Mouse (Mus musculus): ENCODE measurements around the gene Gm48551. TPM values are rescaled to one million over a fixed set of nuclear protein-coding genes. Genes with fewer than 3 reads are reported as not detected.

Gm48551 gene
- polyA plus RNA-seq, 1 experiment from 2014 or later, result 8.8 TPM

DNA sequence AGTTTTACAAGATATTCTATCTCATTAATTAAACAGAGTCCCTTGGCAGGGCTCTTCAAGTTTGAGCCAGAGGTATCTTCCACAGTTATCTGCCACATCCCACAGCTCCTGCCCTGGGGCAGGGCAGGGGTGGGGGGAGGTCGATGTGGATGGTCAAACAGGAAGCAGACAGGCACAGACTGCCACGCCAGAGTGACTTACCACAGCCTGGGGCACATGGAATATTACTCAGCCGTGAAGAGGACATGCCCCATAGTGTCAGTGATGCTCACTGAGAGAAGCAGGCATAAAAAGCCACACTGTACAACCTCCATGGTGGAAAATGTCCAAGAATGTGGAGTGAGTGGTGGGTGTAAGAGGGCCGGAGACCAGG lies 39.1 kb upstream of the Gm48551 start:
- Histone ChIP-seq H3K9ac (replicated peaks; ENCODE audit: low read depth, low read length) (no peak overlapping the region), H3K27me3 (replicated peaks; ENCODE audit: control insufficient read depth, insufficient read depth, low read length) (peaks cover 38% of the 10 kb centered on the region), H3K4me2 (ENCODE audit: low read length) (no peak overlapping the region), H3K4me3 (replicated peaks; ENCODE audit: low read length) (no peak overlapping the region), H3K9me3 (ENCODE audit: control insufficient read depth, low read length) (no peaks in the 10 kb centered on the region), H3K4me1 (replicated peaks; ENCODE audit: control insufficient read depth, insufficient read depth, low read length) (peaks cover 24% of the 10 kb centered on the region), H3K27ac (ENCODE audit: low read length) (no peak overlapping the region), H3K36me3 (ENCODE audit: control insufficient read depth, insufficient read depth) (no peaks in the 10 kb centered on the region)
- 86% methylated on average over 4 of the region's 4 CpGs for WGBS
- no peak for ATAC-seq

DNA sequence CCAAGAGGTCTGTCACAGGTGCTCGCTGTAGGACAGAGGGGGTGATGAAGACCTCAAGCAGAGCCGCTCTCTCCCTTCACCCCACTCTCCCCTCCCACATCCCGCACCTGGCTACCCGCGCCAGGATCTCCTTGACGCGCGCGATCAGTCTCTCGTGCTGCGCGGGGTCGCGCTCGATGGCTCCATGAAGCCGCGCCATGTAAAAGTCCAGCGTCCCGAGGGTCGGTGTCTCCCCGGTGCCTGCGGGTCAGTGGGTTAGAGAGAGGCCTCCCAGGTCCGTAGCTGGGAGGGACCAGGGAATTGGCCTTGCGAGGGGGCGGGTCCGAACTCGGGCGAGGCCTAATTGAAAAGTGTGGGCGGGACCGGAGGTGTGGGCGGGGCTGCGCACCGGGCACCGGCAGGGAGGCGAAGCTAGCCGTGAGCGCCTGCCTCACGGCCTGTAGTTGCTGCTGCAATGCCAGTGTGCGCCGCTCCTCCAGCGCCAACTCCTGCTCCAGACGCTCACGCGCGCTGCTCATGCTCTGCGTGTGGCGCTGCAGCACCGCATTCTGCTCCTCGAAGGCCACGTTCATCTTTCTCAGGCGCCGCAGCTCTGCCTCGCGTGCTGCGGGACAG lies 37.7 kb upstream of the Gm48551 start:
- Histone ChIP-seq H3K4me1 (replicated peaks; ENCODE audit: control insufficient read depth, insufficient read depth, low read length) (peaks cover 28% of the 10 kb centered on the region), H3K4me3 (replicated peaks; ENCODE audit: low read length) (peak overlapping the region; percentile 37), H3K9ac (replicated peaks; ENCODE audit: low read depth, low read length) (peak overlapping the region; percentile 45), H3K4me2 (ENCODE audit: low read length) (peak overlapping the region; percentile 59), H3K36me3 (ENCODE audit: control insufficient read depth, insufficient read depth) (no peaks in the 10 kb centered on the region), H3K27ac (ENCODE audit: low read length) (no peak overlapping the region), H3K27me3 (replicated peaks; ENCODE audit: control insufficient read depth, insufficient read depth, low read length) (peaks cover 34% of the 10 kb centered on the region), H3K9me3 (ENCODE audit: control insufficient read depth, low read length) (no peaks in the 10 kb centered on the region)
- WGBS, result 9% methylated on average over 53 of the region's 55 CpGs
- no peak for ATAC-seq

DNA sequence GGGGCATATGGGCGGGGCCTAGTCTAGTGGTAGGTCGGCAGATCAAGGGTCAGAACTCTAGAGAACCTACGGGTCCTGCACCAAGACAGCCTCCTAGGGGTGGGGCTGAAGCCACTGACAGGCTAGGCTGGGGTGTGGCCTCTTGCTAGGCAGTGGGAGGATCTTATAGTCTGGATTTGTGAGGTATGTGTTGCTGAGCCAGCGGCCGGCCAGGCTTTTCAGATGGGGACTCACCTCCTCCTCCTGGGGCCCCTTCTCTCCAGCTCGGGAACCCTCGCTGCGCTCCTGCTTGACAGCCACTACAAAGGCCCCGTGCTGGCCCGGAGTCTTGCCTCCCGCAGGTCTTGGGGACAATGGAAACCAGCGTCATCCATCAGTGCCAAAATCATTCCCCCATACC lies 35.1 kb upstream of the Gm48551 start:
- 5% methylated on average over 12 of the region's 12 CpGs for WGBS
- Histone ChIP-seq H3K27ac (ENCODE audit: low read length) (no peak overlapping the region), H3K9ac (replicated peaks; ENCODE audit: low read depth, low read length) (no peak overlapping the region; the same call in 1 of the 2 replicates)

DNA sequence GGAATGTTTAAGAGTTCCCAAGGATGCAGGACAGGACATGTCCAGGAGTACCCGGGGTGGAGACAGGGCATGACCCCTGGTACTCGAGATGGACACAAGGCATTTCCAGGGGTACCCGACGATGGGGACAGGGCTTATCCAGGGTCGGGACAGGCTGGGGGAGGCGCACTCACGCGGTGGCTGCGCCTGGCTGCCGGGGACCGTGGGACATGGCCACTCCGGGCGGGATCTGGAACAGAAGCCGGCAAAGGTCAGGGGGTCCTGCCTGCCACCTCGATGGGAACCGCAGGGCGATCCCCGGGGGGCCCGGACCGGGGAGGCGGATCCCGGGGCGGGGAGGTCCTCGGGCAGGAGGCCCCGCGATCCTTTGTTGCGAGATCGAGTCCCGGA lies 34.3 kb upstream of the Gm48551 start:
- ATAC-seq, result peak; percentile 21

More for the DNA sequence above, 35.1 kb upstream of the Gm48551 start:
- Histone ChIP-seq H3K36me3 (ENCODE audit: control insufficient read depth, insufficient read depth) (no peaks in the 10 kb centered on the region), H3K9me3 (ENCODE audit: control insufficient read depth, low read length) (no peaks in the 10 kb centered on the region), H3K4me2 (ENCODE audit: low read length) (peak overlapping the region; percentile 95), H3K27me3 (replicated peaks; ENCODE audit: control insufficient read depth, insufficient read depth, low read length) (peaks cover 12% of the 10 kb centered on the region), H3K4me3 (replicated peaks; ENCODE audit: low read length) (peak overlapping the region; percentile 70), H3K4me1 (replicated peaks; ENCODE audit: control insufficient read depth, insufficient read depth, low read length) (peaks cover 22% of the 10 kb centered on the region)
- ATAC-seq, result no peak

DNA sequence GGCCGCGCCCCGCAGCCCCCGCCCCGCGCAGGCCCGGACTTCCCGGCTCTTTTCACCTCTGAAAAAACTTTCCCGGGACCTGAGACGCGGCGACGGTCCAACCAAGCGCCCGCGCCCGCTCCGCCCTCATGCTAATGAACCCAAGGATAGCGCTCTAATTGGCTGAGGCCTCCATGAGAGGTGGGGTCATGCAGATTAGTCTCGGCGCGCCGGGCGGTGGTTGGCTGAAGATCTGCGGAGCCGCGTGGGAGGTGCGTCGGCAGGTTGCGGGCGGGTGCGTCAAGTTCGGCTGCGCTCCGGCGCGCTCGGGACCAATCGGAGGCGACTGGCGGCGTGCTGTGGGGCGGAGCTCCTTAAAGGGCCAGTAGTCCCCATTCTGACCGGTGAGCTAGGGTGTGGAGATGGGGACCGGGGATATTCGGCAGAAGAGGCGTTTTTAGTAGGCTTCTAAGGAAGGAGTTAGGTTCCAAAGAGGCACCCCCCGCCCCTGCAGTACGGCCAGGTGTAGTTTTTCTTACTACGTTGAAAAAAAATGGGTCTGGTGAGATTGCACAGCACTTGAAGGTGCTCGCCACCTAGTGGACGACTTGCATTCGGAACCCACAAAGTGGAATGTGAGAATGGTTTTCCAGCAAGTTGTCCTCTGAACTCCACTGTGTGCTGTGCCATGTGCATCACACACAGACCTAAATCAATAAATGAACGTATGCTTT lies 33.8 kb upstream of the Gm48551 start, which contains the start of gene Hmg20b:
TSS of gene Hmg20b (minus strand) at position 130 of the 713 bp plus-strand sequence.
- under 1% methylated on average over 54 of the region's 54 CpGs for WGBS
- Histone ChIP-seq H3K27ac (ENCODE audit: low read length) (peak within 1 kb of the TSS; percentile 58; the same call in 1 of the 2 replicates), H3K27me3 (replicated peaks; ENCODE audit: control insufficient read depth, insufficient read depth, low read length) (peaks cover 2% of the 10 kb centered on the region; the same call in 1 of the 2 replicates), H3K9me3 (ENCODE audit: control insufficient read depth, low read length) (no peaks in the 10 kb centered on the region), H3K4me3 (replicated peaks; ENCODE audit: low read length) (peak within 1 kb of the TSS; percentile 70), H3K36me3 (ENCODE audit: control insufficient read depth, insufficient read depth) (no peaks in the 10 kb centered on the region), H3K4me1 (replicated peaks; ENCODE audit: control insufficient read depth, insufficient read depth, low read length) (peaks cover 22% of the 10 kb centered on the region), H3K9ac (replicated peaks; ENCODE audit: low read depth, low read length) (peak within 1 kb of the TSS; percentile 68), H3K4me2 (ENCODE audit: low read length) (peak within 1 kb of the TSS; percentile 95)
- peak; percentile 96 for ATAC-seq

More for the DNA sequence above, 34.3 kb upstream of the Gm48551 start:
- peaks cover 5% of the 10 kb centered on the region for H3K27me3 ChIP-seq (replicated peaks; ENCODE audit: control insufficient read depth, insufficient read depth, low read length)
- H3K4me3 ChIP-seq (replicated peaks; ENCODE audit: low read length), result peak overlapping the region; percentile 70
- peak overlapping the region; percentile 68 for H3K9ac ChIP-seq (replicated peaks; ENCODE audit: low read depth, low read length)
- WGBS, result under 1% methylated on average over 28 of the region's 29 CpGs
- no peaks in the 10 kb centered on the region for H3K36me3 ChIP-seq (ENCODE audit: control insufficient read depth, insufficient read depth)
- H3K27ac ChIP-seq (ENCODE audit: low read length), result no peak overlapping the region
- H3K9me3 ChIP-seq (ENCODE audit: control insufficient read depth, low read length), result no peaks in the 10 kb centered on the region
- H3K4me2 ChIP-seq (ENCODE audit: low read length), result peak overlapping the region; percentile 95
- H3K4me1 ChIP-seq (replicated peaks; ENCODE audit: control insufficient read depth, insufficient read depth, low read length), result peaks cover 22% of the 10 kb centered on the region

DNA sequence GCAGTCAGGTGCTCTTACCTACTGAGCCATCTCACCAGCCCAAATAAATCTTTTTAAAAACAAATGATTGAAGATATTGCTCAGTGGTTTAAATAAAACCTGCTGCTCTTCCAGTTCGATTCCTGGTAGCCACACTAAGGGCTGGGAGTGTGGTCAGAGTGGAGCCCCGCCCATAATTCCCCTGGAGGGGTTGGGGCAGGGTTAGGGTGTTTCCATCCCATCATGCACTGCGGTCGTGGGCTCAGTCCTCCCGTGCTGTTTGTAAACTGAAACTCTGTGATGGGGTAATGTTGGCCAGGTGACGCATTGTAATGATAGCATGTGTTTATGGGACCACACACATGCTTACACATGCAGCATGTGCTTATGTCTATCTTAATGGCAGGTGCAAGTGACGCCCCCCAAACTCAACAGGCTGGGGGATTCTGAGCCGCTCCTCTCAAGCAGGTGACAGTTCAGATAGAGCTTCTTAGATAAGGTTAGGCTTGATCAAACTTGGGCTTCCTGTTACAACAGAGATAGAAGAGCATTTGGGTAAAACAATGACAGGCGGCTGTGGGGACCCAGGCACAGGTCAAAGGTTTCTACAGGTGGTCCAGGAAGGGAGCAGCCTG lies 32.5 kb upstream of the Gm48551 start:
- ATAC-seq, result no peak
- H3K4me3 ChIP-seq (replicated peaks; ENCODE audit: low read length), result no peak overlapping the region
- no peak overlapping the region for H3K4me2 ChIP-seq (ENCODE audit: low read length)
- H3K27ac ChIP-seq (ENCODE audit: low read length), result no peak overlapping the region
- peaks cover 20% of the 10 kb centered on the region for H3K4me1 ChIP-seq (replicated peaks; ENCODE audit: control insufficient read depth, insufficient read depth, low read length)
- peaks cover 3% of the 10 kb centered on the region; the same call in 1 of the 2 replicates for H3K27me3 ChIP-seq (replicated peaks; ENCODE audit: control insufficient read depth, insufficient read depth, low read length)
- H3K9ac ChIP-seq (replicated peaks; ENCODE audit: low read depth, low read length), result no peak overlapping the region
- H3K9me3 ChIP-seq (ENCODE audit: control insufficient read depth, low read length), result no peaks in the 10 kb centered on the region
- WGBS, result 29% methylated on average over 9 of the region's 9 CpGs
- no peaks in the 10 kb centered on the region for H3K36me3 ChIP-seq (ENCODE audit: control insufficient read depth, insufficient read depth)

DNA sequence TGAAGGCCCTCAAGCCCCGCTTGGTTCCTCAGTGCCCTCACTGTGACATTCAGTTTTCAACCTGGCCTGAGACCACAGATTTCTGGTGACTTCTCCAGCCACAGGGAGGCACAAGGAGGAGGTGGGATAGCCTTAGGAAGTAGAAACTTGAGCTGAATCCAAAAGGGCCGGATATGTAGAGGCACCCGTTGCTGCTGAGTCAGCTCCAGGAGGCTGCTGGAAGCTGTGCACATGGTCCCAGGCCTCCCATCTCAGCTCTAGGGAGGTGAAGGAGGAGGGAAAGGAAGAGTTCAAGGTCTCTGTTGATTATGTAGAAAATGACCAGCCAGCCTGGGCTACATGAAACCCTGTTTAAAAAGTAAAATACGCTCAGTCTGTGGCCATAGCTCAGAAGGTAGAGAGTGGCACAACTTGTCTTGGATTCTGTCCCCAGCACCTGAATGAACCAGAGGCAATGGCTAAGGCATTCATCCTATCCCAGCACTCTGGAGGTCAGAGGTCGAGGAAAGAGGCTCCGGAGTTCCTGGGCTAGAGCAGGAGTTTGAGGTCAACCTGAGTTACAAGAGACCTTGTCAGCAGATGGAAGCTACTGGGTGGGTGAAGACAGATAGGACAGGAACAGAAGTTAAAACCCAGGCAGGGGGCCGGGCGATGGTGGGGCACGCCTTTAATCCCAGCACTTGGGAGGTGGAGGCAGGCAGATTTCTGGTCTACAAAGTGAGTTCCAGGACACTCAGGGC lies 29.4 kb upstream of the Gm48551 start:
- peaks cover 23% of the 10 kb centered on the region for H3K4me1 ChIP-seq (replicated peaks; ENCODE audit: control insufficient read depth, insufficient read depth, low read length)
- no peaks in the 10 kb centered on the region for H3K9me3 ChIP-seq (ENCODE audit: control insufficient read depth, low read length)
- H3K4me2 ChIP-seq (ENCODE audit: low read length), result no peak overlapping the region
- no peaks in the 10 kb centered on the region for H3K36me3 ChIP-seq (ENCODE audit: control insufficient read depth, insufficient read depth)
- 0 out of 2 replicates have a peak, but pooled peaks cover 2% of the 10 kb centered on the region for H3K27me3 ChIP-seq (replicated peaks; ENCODE audit: control insufficient read depth, insufficient read depth, low read length)
- H3K4me3 ChIP-seq (replicated peaks; ENCODE audit: low read length), result no peak overlapping the region
- H3K27ac ChIP-seq (ENCODE audit: low read length), result no peak overlapping the region
- ATAC-seq, result no peak
- 69% methylated on average over 9 of the region's 9 CpGs for WGBS
- no peak overlapping the region for H3K9ac ChIP-seq (replicated peaks; ENCODE audit: low read depth, low read length)

DNA sequence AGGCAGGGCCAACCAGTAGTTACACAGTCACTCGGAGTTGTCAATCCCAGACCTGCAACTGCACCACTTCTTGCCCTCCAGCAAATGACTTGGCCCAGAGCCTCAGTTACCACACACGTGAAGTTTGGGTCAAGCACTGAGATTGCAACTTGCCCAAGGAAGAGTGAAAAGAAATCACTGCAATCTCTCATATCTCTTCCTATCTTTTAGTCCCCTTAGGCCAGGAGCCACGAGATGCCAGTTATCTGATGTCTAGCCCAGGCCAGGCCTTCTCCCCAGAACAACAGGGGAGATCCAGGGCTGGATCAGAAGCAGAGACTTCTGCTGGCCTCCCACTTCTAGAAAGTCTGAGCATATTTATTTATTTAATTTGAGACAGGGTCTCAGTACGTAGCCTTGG lies 28.7 kb upstream of the Gm48551 start:
- H3K36me3 ChIP-seq (ENCODE audit: control insufficient read depth, insufficient read depth), result no peaks in the 10 kb centered on the region
- peaks cover 21% of the 10 kb centered on the region for H3K4me1 ChIP-seq (replicated peaks; ENCODE audit: control insufficient read depth, insufficient read depth, low read length)
- no peak overlapping the region for H3K27ac ChIP-seq (ENCODE audit: low read length)
- H3K9ac ChIP-seq (replicated peaks; ENCODE audit: low read depth, low read length), result no peak overlapping the region
- no peaks in the 10 kb centered on the region for H3K9me3 ChIP-seq (ENCODE audit: control insufficient read depth, low read length)
- H3K27me3 ChIP-seq (replicated peaks; ENCODE audit: control insufficient read depth, insufficient read depth, low read length), result 0 out of 2 replicates have a peak, but pooled peaks cover 2% of the 10 kb centered on the region
- ATAC-seq, result no peak
- H3K4me2 ChIP-seq (ENCODE audit: low read length), result no peak overlapping the region
- H3K4me3 ChIP-seq (replicated peaks; ENCODE audit: low read length), result no peak overlapping the region
- WGBS, result 79% methylated on average over 4 of the region's 4 CpGs

All from forebrain, embryonic 16.5 days (tissue).